Mouse (Mus musculus): Measurements from ENCODE around the gene Hyal3. TPM values are rescaled to one million over a fixed set of nuclear protein-coding genes. Genes with fewer than 3 reads are reported as not detected.

The Hyal3 gene
- total RNA-seq, 1 experiment from 2014 or later, result 0.87 TPM

GRCm38 (mm10) chr9:107590058-107590772 is 9.6 kb downstream of the Hyal3 start:
- no peak for ATAC-seq (replicated peaks; ENCODE audit: low read depth, poor library complexity, severe bottlenecking)

DNA sequence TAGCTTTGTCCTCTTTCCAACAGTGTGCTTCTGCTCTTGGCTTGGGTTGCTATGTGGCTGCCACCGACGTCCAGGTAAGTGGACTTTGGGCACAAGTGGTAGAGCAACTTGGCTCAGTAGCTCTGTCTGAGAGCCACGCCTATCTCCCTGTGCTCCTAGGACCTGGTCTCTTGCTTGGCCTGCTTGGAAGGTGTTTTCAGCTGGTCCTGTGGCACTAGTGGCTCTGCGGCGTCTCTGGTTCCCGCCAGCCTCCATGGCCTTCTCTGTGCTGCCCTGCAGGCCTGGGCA is 10.1 kb downstream of the Hyal3 start:
- ATAC-seq (replicated peaks; ENCODE audit: low read depth, poor library complexity, severe bottlenecking), result no peak

DNA sequence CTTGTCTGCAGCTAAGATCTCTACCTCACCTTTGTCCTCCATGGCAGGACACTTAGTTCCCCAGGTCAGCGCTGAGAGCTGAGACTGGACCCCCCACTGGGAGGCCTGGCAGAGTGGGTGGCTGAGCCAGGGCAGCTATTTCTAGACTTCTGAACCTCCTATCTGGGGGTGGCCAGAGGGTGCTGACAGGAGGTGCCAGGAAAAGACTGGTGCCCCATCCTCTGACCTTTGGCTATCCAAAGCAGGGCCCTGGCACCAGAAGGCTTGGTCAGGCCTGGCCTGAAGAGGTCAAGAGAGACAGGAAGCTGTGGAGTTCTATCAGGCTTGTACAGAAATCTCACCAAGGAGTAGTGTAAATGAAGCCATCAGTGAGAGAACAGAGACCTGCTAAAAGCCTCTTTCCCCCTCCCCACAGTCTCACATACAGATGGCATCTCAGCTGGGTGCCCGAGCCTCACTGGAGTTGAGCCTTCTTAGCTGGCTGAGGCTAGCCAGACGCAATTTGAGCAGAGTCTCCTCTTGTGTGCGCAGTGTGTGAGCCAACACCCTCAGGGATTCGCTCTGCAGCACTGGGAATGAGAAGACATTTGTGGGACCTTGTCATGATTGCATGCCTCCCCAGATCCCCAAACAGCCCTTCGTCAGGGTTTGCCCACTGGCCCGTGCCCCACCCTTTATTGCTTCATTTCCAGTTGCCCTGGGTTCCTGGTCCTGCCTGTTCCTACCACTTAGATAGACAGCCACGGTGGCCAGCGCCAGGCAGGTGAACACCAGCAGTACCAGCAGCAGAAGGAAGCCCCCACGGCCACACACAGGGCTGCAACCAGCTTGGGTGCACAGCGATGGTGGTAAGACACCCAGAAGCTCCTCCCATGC is 12.7 kb downstream of the Hyal3 start:
- no peak for ATAC-seq (replicated peaks; ENCODE audit: low read depth, poor library complexity, severe bottlenecking)

DNA sequence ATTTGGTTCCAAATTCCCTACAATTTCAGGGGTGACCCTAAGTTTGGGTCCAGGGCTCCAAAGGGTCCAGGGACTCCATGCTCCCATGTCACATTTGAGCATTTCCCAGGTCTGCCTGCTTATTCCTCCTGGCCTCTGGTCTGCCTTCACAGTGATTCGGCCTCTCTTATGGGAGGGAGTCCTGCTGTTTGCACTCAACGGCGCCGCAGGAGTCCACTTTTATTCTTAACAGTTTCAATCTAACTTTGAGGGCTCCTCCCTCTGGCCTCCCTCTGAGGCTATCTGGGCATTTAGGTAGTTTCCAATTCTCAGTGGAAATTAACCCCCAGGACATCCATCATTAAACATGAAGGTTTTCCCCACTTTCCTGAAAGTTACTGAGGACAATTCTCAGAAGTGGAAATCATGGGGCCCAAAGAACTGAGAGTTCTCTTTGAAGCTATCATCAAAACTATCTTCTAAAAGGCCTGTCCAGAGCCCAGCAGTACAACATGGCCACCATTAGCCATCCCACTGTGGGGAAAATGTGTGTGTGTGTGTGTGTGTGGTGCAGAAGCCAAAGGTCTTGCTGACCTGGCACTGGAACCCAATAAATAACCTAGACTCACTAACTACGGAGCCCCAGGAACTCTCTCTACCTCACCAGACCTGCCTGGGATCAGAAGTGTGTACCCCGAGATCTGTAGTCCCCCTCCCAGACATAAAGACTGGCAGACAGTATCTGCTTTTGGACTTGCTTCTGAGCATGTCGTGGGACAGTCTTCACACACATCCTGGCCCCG is 13.9 kb downstream of the Hyal3 start:
- ATAC-seq (replicated peaks; ENCODE audit: low read depth, poor library complexity, severe bottlenecking), result no peak

DNA sequence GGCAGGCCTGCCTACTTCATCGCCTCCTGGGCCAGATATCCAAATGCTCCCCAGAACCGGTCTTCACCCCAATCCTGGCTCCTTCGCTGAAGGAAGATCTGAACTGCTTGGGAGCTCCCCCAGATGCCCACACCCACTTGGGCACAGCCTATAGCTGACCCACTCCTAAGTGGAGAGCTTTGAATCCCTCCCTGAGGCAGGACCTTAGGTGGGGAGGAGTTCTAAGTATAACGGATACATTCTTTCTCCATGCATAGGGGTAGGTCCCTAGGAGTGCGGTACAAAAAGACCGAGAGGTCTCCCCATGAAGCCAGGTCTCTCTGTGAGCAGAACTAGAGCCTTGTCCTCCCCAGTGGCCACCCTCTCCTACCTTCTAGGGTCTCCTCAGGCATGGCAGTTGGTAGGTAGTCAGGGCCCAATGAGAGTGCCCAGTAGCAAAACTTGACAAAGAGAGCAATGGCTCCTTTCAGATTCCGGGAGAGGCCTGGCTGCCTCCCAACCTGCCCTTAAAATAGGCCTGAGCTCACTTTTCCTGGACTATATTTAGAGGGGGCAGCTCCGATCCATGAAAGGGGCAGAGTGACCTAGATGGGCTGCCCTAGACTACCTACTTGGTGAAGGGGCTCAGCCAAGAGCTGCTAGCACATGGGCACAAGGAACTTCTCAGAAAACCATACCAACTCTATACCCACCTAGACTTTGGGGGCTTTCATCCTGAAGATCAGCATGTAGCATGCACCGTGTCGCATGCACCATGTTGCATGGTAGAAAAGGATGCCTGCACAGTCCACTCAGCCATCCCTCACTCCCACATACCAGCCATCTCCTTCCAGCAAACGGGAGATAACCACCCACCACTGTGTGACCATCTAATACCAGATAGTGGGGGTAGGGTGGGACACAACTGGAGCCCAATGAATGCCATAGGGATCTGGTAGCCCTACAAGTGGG is 16.3 kb downstream of the Hyal3 start:
- ATAC-seq (replicated peaks; ENCODE audit: low read depth, poor library complexity, severe bottlenecking), result no peak

DNA sequence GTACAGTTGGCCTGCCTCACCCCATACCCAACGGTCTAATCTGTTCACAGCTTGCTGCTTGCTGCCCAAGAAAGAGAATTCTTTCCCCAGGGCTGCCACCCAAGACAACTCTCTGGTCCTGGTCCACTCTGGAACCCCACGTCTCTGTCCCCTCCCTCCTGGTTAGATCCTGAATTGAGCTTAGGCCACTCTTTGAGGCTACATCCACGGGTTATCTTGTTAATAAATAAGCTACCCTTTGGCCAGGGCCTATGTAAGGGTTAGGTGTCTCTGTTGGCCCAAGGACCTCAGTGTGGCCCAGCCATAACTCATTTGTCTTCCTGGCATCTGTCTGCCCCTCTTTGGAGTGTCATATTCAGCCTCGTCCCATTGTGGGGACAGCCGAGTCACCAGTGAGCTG is 17.8 kb downstream of the Hyal3 start:
- no peak for ATAC-seq (replicated peaks; ENCODE audit: low read depth, poor library complexity, severe bottlenecking)

DNA sequence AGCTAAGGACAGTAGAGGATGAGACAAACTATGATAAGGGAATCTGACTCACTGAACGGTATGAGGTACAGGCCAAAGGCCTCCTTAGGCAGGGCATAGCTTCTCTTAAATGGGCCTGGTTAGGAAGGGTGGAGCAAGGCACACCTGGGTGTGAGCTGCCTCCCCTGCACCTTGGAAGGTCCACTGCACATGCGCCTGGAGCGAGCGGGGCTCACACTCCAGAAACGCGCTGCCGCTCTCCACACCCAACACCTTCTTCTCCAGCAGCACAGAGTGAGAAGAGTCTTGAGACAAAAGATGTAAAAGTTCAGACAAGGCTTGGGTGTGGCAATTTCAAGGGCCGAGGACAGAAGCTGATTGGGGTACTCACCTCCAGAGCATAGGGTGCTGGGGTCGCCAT is 18.8 kb downstream of the Hyal3 start:
- no peak for ATAC-seq (replicated peaks; ENCODE audit: low read depth, poor library complexity, severe bottlenecking)

DNA sequence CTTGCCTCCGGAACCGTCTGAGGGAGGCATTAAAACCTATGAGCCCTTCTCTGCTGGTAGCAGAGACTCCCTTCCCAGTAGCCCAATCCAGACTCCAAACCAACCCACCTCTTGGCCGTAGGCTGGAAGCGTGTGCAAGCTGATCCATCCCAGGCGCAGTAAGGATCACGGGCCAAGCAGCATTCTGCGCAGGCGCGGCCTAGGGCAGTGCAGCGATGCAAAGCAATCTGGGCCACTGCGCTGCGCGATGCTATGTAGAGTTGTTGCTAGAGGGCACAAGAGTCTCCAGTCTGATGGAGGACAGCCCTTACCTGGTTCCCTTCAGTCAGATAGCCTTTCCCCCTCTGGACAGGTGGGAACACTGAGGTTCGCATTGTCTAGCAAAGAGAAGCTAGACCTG is 19.2 kb downstream of the Hyal3 start:
- no peak for ATAC-seq (replicated peaks; ENCODE audit: low read depth, poor library complexity, severe bottlenecking)

- ATAC-seq (replicated peaks; ENCODE audit: low read depth, poor library complexity, severe bottlenecking), result no peak
Observed at GRCm38 (mm10) chr9:107600745-107601144, 20.1 kb downstream of the Hyal3 start.

DNA sequence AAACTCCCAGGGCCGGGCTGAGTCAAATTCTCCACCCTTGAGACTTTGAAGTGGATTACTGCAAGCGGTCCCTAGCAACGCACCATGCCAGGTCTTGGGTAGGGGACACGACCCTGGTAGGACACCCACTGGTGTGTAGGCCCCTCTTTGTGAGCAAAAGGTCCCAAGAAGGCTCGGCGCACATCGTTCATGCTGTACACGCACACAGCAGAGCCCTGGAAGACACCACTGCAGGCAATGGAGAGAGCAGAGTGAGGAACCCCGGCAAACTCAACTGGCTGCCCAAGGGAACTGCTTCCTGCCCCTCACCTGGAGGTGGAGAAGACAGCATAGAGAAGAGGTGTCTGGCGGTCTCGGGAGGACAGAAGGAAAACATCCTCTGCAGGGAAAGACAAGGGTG is 20.7 kb downstream of the Hyal3 start:
- no peak for ATAC-seq (replicated peaks; ENCODE audit: low read depth, poor library complexity, severe bottlenecking)

- ATAC-seq (replicated peaks; ENCODE audit: low read depth, poor library complexity, severe bottlenecking), result peak; percentile 87
Observed at GRCm38 (mm10) chr9:107602068-107602648, 21.5 kb downstream of the Hyal3 start.

GRCm38 (mm10) chr9:107603251-107603650 is 22.6 kb downstream of the Hyal3 start:
- no peak for ATAC-seq (replicated peaks; ENCODE audit: low read depth, poor library complexity, severe bottlenecking)

- no peak for ATAC-seq (replicated peaks; ENCODE audit: low read depth, poor library complexity, severe bottlenecking)
Observed at GRCm38 (mm10) chr9:107605041-107605661, 24.5 kb downstream of the Hyal3 start.

DNA sequence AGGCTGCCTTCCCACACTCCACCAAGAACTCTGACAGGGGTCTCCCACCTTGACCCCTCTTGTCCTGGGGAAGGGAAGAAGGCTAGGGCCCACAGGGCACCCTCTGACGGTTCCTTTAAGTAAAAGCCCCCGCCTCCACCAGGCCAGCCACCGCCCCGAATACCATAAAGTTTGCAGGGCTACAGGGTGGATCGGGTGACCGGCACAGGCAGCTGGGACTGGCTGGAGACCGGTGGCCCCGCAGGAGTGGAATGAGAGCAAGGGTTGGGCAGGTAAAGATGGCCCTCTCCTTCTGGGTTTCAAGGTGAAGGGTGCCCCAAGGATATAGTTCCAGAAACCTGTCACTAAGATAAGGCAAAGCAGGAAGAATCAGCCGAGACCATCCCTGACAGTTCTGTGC is 26.0 kb downstream of the Hyal3 start:
- no peak for ATAC-seq (replicated peaks; ENCODE audit: low read depth, poor library complexity, severe bottlenecking)

DNA sequence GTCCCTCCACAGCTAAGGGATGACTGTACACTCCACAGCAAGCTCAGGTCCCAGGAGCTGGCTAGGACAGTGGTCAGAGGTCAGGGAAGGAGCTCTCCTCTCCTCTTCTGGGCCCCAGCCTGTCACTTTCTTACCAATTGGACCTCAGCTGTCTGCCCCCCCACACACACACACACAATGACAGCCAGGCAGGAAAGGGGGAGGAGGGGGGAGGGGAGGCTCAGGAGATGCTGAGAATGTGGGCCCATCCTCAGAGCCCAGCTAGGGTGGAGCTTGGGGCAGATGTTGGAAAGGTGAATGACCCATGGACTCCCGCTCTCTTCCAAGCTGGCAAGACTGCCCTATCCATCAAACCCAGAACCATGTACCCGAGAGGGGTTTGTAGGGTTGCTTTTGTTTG is 26.4 kb downstream of the Hyal3 start:
- no peak for ATAC-seq (replicated peaks; ENCODE audit: low read depth, poor library complexity, severe bottlenecking)

GRCm38 (mm10) chr9:107607653-107608245 is 27.1 kb downstream of the Hyal3 start:
- no peak for ATAC-seq (replicated peaks; ENCODE audit: low read depth, poor library complexity, severe bottlenecking)

DNA sequence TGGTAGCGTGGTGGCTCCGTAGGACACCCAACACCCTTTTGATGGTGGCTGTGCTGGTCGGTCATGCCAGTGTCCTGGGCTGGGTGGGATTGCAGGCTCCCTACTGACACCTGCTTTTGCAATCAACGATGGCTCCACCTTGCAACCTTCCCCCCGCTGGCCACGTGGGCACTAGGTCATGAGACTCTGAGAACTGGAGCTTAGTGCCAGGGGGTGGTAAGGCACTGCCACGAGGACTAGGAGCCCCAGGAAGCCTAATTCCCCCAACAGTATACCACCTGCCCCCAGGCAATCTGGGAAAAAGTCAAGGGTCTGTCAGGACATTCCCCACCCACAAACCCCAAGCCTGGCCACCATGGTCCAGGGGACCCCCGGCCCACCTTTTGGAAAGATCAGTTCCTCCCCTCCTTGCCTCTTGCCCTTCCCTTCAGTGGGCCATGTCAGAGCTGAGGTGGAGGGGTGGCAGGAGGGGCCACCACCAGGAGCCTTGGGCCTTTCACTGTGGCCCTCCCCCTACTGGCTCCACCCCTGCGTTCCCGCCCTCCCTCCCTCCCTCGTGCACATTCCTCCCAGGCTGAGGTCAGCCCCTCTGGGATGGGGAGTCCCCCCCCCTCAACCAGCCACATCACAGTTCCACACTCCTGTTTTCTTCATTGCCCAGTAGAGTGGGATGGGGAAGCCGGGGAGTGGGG is 28.3 kb downstream of the Hyal3 start, which contains the start of gene Sema3b:
Gene Sema3b (minus strand): TSS at position 489 of the 692 bp plus-strand sequence.
- ATAC-seq (replicated peaks; ENCODE audit: low read depth, poor library complexity, severe bottlenecking), result no peak

DNA sequence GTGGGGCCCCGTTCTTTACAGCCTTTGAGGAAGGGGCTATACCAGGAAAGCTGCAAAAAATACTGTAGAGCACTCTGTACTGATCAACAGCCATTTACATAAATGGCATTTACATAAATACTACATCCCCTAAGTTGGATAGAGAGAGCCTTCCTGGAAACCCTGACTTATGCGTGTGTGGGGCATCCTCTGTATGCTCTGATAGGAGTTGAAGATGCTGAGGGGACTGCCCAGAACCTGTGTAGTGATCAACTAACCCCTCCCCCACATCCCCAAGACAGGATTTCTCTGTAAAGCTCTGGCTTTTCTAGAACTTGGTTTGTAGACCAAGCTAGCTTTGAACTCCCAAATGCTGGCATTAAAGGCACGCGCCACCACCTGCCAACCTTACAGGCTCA is 28.8 kb downstream of the Hyal3 start:
- ATAC-seq (replicated peaks; ENCODE audit: low read depth, poor library complexity, severe bottlenecking), result no peak
